In the genomic region with DNA sequence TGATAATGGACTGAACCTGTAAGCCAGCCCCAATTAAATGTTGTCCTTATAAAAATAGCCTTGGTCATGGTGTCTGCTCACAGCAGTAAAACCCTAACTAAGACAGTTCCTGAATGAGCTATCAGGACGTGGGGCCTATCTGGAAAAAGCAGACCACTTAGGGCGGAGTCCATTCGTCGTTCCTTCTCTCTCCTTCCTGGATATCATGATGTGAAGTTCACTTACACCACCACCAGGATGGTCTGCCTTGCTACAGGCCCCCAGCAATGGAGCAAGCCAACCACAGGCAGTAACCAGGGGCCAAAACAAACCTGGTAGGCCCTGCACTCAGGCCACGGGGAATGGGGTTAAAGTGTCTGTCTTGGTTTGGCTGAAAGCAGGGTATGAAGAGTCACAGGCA, we compare ENCODE assay signal across 16 mouse cellular contexts. TPM values are rescaled to one million over a fixed set of nuclear protein-coding genes. Genes with fewer than 3 reads are reported as not detected.
DNase-seq lines count a peak whose midpoint lies in the region; ATAC-seq lines count a peak whose summit lies in the region.
"Had no signal": no experiment of that assay in that cellular context is flagged by ENCODE, and none has a peak within 500 bp of the region (broad histone marks: within the 10 kb centered on the region; RNA-seq: fewer than 3 reads in every experiment).

No protein-coding gene starts in this region.

- peaks cover 1% of the 10 kb centered on the region; the same call in 1 of the 2 replicates for H3K4me1 ChIP-seq in heart, embryonic 12.5 days (replicated peaks)
- peaks cover 69% of the 10 kb centered on the region for H3K4me1 ChIP-seq in liver, embryonic 12.5 days
- H3K4me1 ChIP-seq in stomach, embryonic 16.5 days (ENCODE audit: control insufficient read depth, insufficient read depth, low read length), result peaks cover 5% of the 10 kb centered on the region; the same call in 1 of the 2 replicates
- H3K4me1 ChIP-seq: embryonic facial prominence, embryonic 12.5 days had no signal

- peak; percentile 19; the same call in 1 of the 2 replicates for ATAC-seq in heart, embryonic 12.5 days (ENCODE audit: insufficient number of reproducible peaks, low FRiP score)
- peak; percentile 84 for ATAC-seq in liver, embryonic 12.5 days
- no peak for ATAC-seq in stomach, embryonic 16.5 days (ENCODE audit: insufficient read depth, low FRiP score)
- ATAC-seq: forebrain, embryonic 15.5 days; inflammation-experienced regulatory T-cells, adult 6 months had no signal

- no peak for DNase-seq in heart, postnatal 36 days
- DNase-seq in c-Kit-positive CD71-positive TER-119-positive erythroid progenitor cells, embryonic 14.5 days (ENCODE audit: low spot score), result peak; percentile 79
- no peak for DNase-seq in cerebellum, adult 9-11 months
- DNase-seq in layer of hippocampus, adult 18-20 months (ENCODE audit: low spot score in 2 of 2), result no peak
- no peak for DNase-seq in kidney, postnatal 4 days
- DNase-seq: cerebellum, postnatal 14 days; gastrocnemius, postnatal 36 days; lung, adult 18-20 months had no signal

- no peaks in the 10 kb centered on the region for H3K36me3 ChIP-seq in heart, embryonic 12.5 days
- H3K36me3 ChIP-seq in liver, embryonic 12.5 days, result no peaks in the 10 kb centered on the region
- H3K36me3 ChIP-seq in stomach, embryonic 16.5 days (ENCODE audit: control insufficient read depth, insufficient read depth, low read length), result no peaks in the 10 kb centered on the region
- H3K36me3 ChIP-seq: embryonic facial prominence, embryonic 12.5 days; forebrain, embryonic 15.5 days had no signal

- intact Hi-C loops in heart, postnatal 36 days (cut with DNase I), result no loop called here

- H3K27ac ChIP-seq in heart, embryonic 12.5 days (ENCODE audit: poor library complexity, severe bottlenecking), result no peak overlapping the region
- H3K27ac ChIP-seq in liver, embryonic 12.5 days, result peak overlapping the region; percentile 98
- no peak overlapping the region; the same call in 1 of the 2 replicates for H3K27ac ChIP-seq in stomach, embryonic 16.5 days (ENCODE audit: low read length)
- H3K27ac ChIP-seq: embryonic facial prominence, embryonic 12.5 days; forebrain, embryonic 15.5 days; left cerebral cortex, adult 2 months had no signal

- H3K9ac ChIP-seq in heart, embryonic 12.5 days, result no peak overlapping the region
- peak overlapping the region; percentile 76 for H3K9ac ChIP-seq in liver, embryonic 12.5 days
- no peak overlapping the region for H3K9ac ChIP-seq in stomach, embryonic 16.5 days (ENCODE audit: low read length)
- H3K9ac ChIP-seq: embryonic facial prominence, embryonic 12.5 days; forebrain, embryonic 15.5 days had no signal

- H3K9me3 ChIP-seq in heart, embryonic 12.5 days (replicated peaks), result 0 out of 2 replicates have a peak, but pooled peaks cover 4% of the 10 kb centered on the region
- no peaks in the 10 kb centered on the region for H3K9me3 ChIP-seq in liver, embryonic 12.5 days (replicated peaks)
- no peaks in the 10 kb centered on the region for H3K9me3 ChIP-seq in stomach, embryonic 16.5 days (replicated peaks; ENCODE audit: control insufficient read depth, low read length)
- H3K9me3 ChIP-seq: embryonic facial prominence, embryonic 12.5 days; forebrain, embryonic 15.5 days had no signal

- no peak overlapping the region for H3K4me3 ChIP-seq in heart, embryonic 12.5 days
- H3K4me3 ChIP-seq in liver, embryonic 12.5 days, result peak overlapping the region; percentile 55
- H3K4me3 ChIP-seq in stomach, embryonic 16.5 days (replicated peaks; ENCODE audit: low read length), result no peak overlapping the region
- H3K4me3 ChIP-seq: embryonic facial prominence, embryonic 12.5 days; forebrain, embryonic 15.5 days; left cerebral cortex, adult 2 months; megakaryocyte, embryonic 14.5 days had no signal

- no peaks in the 10 kb centered on the region for H3K27me3 ChIP-seq in heart, embryonic 12.5 days (replicated peaks)
- H3K27me3 ChIP-seq in liver, embryonic 12.5 days (replicated peaks), result no peaks in the 10 kb centered on the region
- H3K27me3 ChIP-seq in stomach, embryonic 16.5 days (ENCODE audit: control insufficient read depth, insufficient read depth, low read length), result no peaks in the 10 kb centered on the region
- H3K27me3 ChIP-seq: embryonic facial prominence, embryonic 12.5 days; forebrain, embryonic 15.5 days; megakaryocyte, embryonic 14.5 days had no signal

- 53% methylated on average over 5 of the region's 5 CpGs for WGBS in heart, embryonic 12.5 days
- WGBS in liver, embryonic 12.5 days (ENCODE audit: insufficient replicate concordance), result 18% methylated on average over 5 of the region's 5 CpGs
- 62% methylated on average over 5 of the region's 5 CpGs for WGBS in stomach, embryonic 16.5 days

- 0 out of 2 replicates have a peak overlapping the region, but pooled peaks have one; percentile 23 for H3K4me2 ChIP-seq in heart, embryonic 12.5 days
- peak overlapping the region; percentile 76 for H3K4me2 ChIP-seq in liver, embryonic 12.5 days
- 0 out of 2 replicates have a peak overlapping the region, but pooled peaks have one; percentile 9 for H3K4me2 ChIP-seq in stomach, embryonic 16.5 days (ENCODE audit: low read depth, low read length)
- H3K4me2 ChIP-seq: embryonic facial prominence, embryonic 12.5 days; forebrain, embryonic 15.5 days had no signal

RNA-seq across cellular contexts. Expression of a gene that starts 5.7 kb away (rescaled TPM):
- polyA plus RNA-seq in heart, embryonic 12.5 days (2016; fragmentation: Nextera tagmentation; extraction: Ambion mirVana), result 31.4 and 32.8 TPM in 2 replicates
- total RNA-seq in heart, postnatal 36 days (2021), result 10 to 100 TPM; 39.8 to 43.5 TPM
- 18.0 and 18.7 TPM in 2 replicates for polyA plus RNA-seq in liver, embryonic 12.5 days (2016; fragmentation: Nextera tagmentation; extraction: Ambion mirVana)
- polyA plus RNA-seq in stomach, embryonic 16.5 days (2015; fragmentation: Nextera tagmentation; extraction: Ambion mirVana), result 20.4 and 26.1 TPM in 2 replicates
- total RNA-seq in layer of hippocampus, adult 18-20 months (2021), result 10 to 100 TPM; 52.7 to 53.2 TPM

Comparison
In these comparisons a context has a peak if more than half of its experiments do, and no peak if none do; other contexts are left out.
1. H3K4me2 ChIP-seq: peak in every context shown above with its lines; median percentile 76 in liver, embryonic 12.5 days; 23 in heart, embryonic 12.5 days; 9 in stomach, embryonic 16.5 days.